8 mouse cellular contexts compared by ENCODE assay signal in the genomic region with DNA sequence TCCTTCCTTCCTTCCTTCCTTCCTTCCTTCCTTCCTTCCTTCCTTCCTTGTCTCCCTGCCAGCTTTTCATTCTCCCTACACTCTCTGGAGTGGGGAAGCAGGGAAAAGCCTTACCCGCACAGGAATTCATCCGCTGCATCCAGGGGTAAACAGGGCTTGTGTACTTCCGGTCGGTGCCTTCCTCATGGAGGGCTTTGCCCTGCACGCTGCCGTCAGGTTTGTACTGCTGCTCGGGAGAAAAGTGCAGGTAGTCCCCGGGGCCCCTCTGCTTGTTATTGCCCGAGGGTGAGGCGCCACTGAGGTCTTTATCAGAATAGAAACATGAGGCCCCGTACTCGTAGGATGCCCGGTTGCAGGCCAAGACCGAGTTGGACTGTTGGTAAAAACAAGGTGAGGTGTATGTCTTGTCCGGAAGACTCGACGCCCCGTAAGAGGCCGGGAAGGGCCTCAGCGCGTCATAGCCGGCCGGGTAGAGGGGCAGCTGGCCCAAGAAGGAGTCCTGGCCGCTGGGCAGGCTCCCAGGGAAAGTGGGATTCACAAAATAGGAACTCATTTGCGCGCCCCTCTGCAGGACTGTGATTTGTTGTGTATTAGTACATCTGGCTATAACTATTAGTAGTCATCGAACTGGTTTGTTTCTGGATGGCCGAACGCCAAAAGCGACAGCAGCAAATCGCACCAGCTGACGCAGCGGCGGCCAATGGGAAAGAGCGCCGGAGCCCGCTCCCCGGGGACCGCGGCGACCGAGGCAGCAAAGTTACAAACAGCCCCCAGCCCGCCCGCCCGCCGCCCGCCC. TPM values are rescaled to one million over a fixed set of nuclear protein-coding genes. Genes with fewer than 3 reads are reported as not detected.
A peak's percentile ranks its signal among the peaks of the same experiment; 100 is the strongest.
DNase-seq lines count a peak whose midpoint lies in the region; ATAC-seq lines count a peak whose summit lies in the region.

A gene (minus strand): TSS at position 651 of the 796 bp plus-strand sequence.

- no peaks in the 10 kb centered on the region for H3K36me3 ChIP-seq in forebrain, embryonic 11.5 days (ENCODE audit: control insufficient read depth, insufficient read depth, low read length)
- no peaks in the 10 kb centered on the region for H3K36me3 ChIP-seq in forebrain, embryonic 14.5 days (ENCODE audit: control insufficient read depth, insufficient read depth, low read length)
- no peaks in the 10 kb centered on the region for H3K36me3 ChIP-seq in hindbrain, embryonic 13.5 days
- no peaks in the 10 kb centered on the region for H3K36me3 ChIP-seq in liver, embryonic 12.5 days

- no peak within 1 kb of the TSS for H3K4me3 ChIP-seq in forebrain, embryonic 11.5 days (ENCODE audit: low read depth, low read length)
- H3K4me3 ChIP-seq in forebrain, embryonic 14.5 days (ENCODE audit: low read depth, low read length): no peak within 1 kb of the TSS
- peak within 1 kb of the TSS; percentile 58 for H3K4me3 ChIP-seq in hindbrain, embryonic 13.5 days
- peak within 1 kb of the TSS; percentile 13 for H3K4me3 ChIP-seq in liver, embryonic 12.5 days

- ATAC-seq in forebrain, embryonic 11.5 days (replicated peaks; ENCODE audit: low FRiP score): no peak
- no peak for ATAC-seq in forebrain, embryonic 14.5 days
- peak; percentile 14; the same call in 1 of the 2 replicates for ATAC-seq in hindbrain, embryonic 13.5 days (ENCODE audit: low FRiP score)
- ATAC-seq in liver, embryonic 12.5 days: no peak
- no peak for ATAC-seq in megakaryocyte progenitor cell, adult 5-6 weeks (replicated peaks; ENCODE audit: poor library complexity)

- DNase-seq in forebrain, embryonic 11.5 days (ENCODE audit: low spot score): peak; percentile 55
- no peak for DNase-seq in forebrain, embryonic 14.5 days (ENCODE audit: low spot score)
- peak; percentile 47 for DNase-seq in ES-CJ7 (ENCODE audit: low read depth, low spot score)
- DNase-seq in natural killer cell, adult 2 months (ENCODE audit: low spot score in 2 of 2): no peak
- DNase-seq in embryo, embryonic 11 days: no peak

- H3K9ac ChIP-seq in forebrain, embryonic 11.5 days (ENCODE audit: low read length): no peak within 1 kb of the TSS
- H3K9ac ChIP-seq in forebrain, embryonic 14.5 days (ENCODE audit: low read length): no peak within 1 kb of the TSS
- H3K9ac ChIP-seq in hindbrain, embryonic 13.5 days: peak within 1 kb of the TSS; percentile 77
- H3K9ac ChIP-seq in liver, embryonic 12.5 days: no peak within 1 kb of the TSS

- WGBS in forebrain, embryonic 11.5 days: 1% methylated on average over 47 of the region's 47 CpGs
- under 1% methylated on average over 47 of the region's 47 CpGs for WGBS in forebrain, embryonic 14.5 days
- under 1% methylated on average over 47 of the region's 47 CpGs for WGBS in hindbrain, embryonic 13.5 days
- 4% methylated on average over 47 of the region's 47 CpGs for WGBS in liver, embryonic 12.5 days (ENCODE audit: insufficient replicate concordance)

- peaks cover 99% of the 10 kb centered on the region for H3K27me3 ChIP-seq in forebrain, embryonic 11.5 days (ENCODE audit: control insufficient read depth, insufficient read depth, low read length)
- H3K27me3 ChIP-seq in forebrain, embryonic 14.5 days (replicated peaks; ENCODE audit: control insufficient read depth, insufficient read depth, low read length): peaks cover 97% of the 10 kb centered on the region
- peaks cover 99% of the 10 kb centered on the region for H3K27me3 ChIP-seq in hindbrain, embryonic 13.5 days
- H3K27me3 ChIP-seq in liver, embryonic 12.5 days (replicated peaks): peaks cover 100% of the 10 kb centered on the region

- H3K9me3 ChIP-seq in forebrain, embryonic 11.5 days (ENCODE audit: control insufficient read depth, low read length): no peaks in the 10 kb centered on the region
- H3K9me3 ChIP-seq in forebrain, embryonic 14.5 days (replicated peaks; ENCODE audit: control insufficient read depth, low read length): no peaks in the 10 kb centered on the region
- H3K9me3 ChIP-seq in hindbrain, embryonic 13.5 days: no peaks in the 10 kb centered on the region
- H3K9me3 ChIP-seq in liver, embryonic 12.5 days (replicated peaks): no peaks in the 10 kb centered on the region

- H3K4me1 ChIP-seq in forebrain, embryonic 11.5 days (replicated peaks; ENCODE audit: control insufficient read depth, insufficient read depth, low read length): peaks cover 7% of the 10 kb centered on the region; the same call in 1 of the 2 replicates
- H3K4me1 ChIP-seq in forebrain, embryonic 14.5 days (ENCODE audit: control insufficient read depth, insufficient read depth, low read length): no peaks in the 10 kb centered on the region
- H3K4me1 ChIP-seq in hindbrain, embryonic 13.5 days (replicated peaks): peaks cover 57% of the 10 kb centered on the region
- peaks cover 18% of the 10 kb centered on the region for H3K4me1 ChIP-seq in liver, embryonic 12.5 days

- H3K4me2 ChIP-seq in forebrain, embryonic 11.5 days (ENCODE audit: low read depth, low read length, severe bottlenecking): no peak within 1 kb of the TSS
- H3K4me2 ChIP-seq in forebrain, embryonic 14.5 days (ENCODE audit: low read length): no peak within 1 kb of the TSS
- peak within 1 kb of the TSS; percentile 64 for H3K4me2 ChIP-seq in hindbrain, embryonic 13.5 days
- H3K4me2 ChIP-seq in liver, embryonic 12.5 days: peak within 1 kb of the TSS; percentile 43

- no peak within 1 kb of the TSS for H3K27ac ChIP-seq in forebrain, embryonic 11.5 days (ENCODE audit: low read depth, low read length)
- H3K27ac ChIP-seq in forebrain, embryonic 14.5 days (ENCODE audit: low read depth, low read length): no peak within 1 kb of the TSS
- H3K27ac ChIP-seq in hindbrain, embryonic 13.5 days: peak within 1 kb of the TSS; percentile 95
- no peak within 1 kb of the TSS for H3K27ac ChIP-seq in liver, embryonic 12.5 days

RNA-seq across cellular contexts. Expression of the gene that starts here (rescaled TPM):
- not detected in 2 replicates for polyA plus RNA-seq in forebrain, embryonic 11.5 days (2014; fragmentation: Nextera tagmentation; extraction: Ambion mirVana)
- polyA plus RNA-seq in forebrain, embryonic 14.5 days (2014; fragmentation: Nextera tagmentation; extraction: Ambion mirVana): not detected in 2 replicates
- 16.3 and 28.0 TPM in 2 replicates for polyA plus RNA-seq in hindbrain, embryonic 13.5 days (2015; fragmentation: Nextera tagmentation; extraction: Ambion mirVana)
- polyA plus RNA-seq in liver, embryonic 12.5 days (2016; fragmentation: Nextera tagmentation; extraction: Ambion mirVana): 0.14 and 0.20 TPM in 2 replicates
- total RNA-seq in megakaryocyte progenitor cell, adult 5-6 weeks (2015): 0.22 TPM in 1 of 2 replicates, not detected in the other
- total RNA-seq in megakaryocyte progenitor cell, adult 5-6 weeks (2017): not detected in 2 replicates

Comparison
In these comparisons a context has a peak if more than half of its experiments do, and no peak if none do; other contexts are left out.
1. RNA of the gene that starts here (polyA plus RNA-seq): 16.3 to 28.0 TPM in hindbrain, embryonic 13.5 days; 0.14 to 0.20 TPM in liver, embryonic 12.5 days, not detected in forebrain, embryonic 11.5 days and not detected in forebrain, embryonic 14.5 days; every median in the first group is over 10 times any median in the second.
2. Peak in DNase-seq in forebrain, embryonic 11.5 days; RNA of the gene not detected or under 1 TPM.
3. H3K4me2 ChIP-seq: peak in hindbrain, embryonic 13.5 days (single experiment) and liver, embryonic 12.5 days (single experiment); none in forebrain, embryonic 11.5 days (single experiment) and forebrain, embryonic 14.5 days (single experiment).
4. H3K4me3 ChIP-seq: peak in hindbrain, embryonic 13.5 days (single experiment) and liver, embryonic 12.5 days (single experiment); none in forebrain, embryonic 11.5 days (single experiment) and forebrain, embryonic 14.5 days (single experiment).